Mouse (Mus musculus) ES-Bruce4 (cell line): Measurements from ENCODE around the gene Erp27.

Experiments
- EP300 ChIP-seq: IDR thresholded peaks from 2 replicates; pipeline ENCODE4 v1.6.1; 2011; ENCODE audit warnings: low read depth, low read length; ENCODE audit not compliant: insufficient read depth
- POLR2A ChIP-seq: IDR thresholded peaks from one replicate; pipeline ENCODE4 v1.8.1; 2011; ENCODE audit warnings: low read length; ENCODE audit not compliant: insufficient read depth

- TF ChIP-seq POLR2A: no peak
- no peak for TF ChIP-seq EP300
Measured at GRCm38 (mm10) chr6:136934068-136934467, 12.1 kb upstream of the Erp27 start.
